Mouse (Mus musculus) heart, embryonic 11.5 days (tissue): Measurements from ENCODE around the gene Runx2. TPM values are rescaled to one million over a fixed set of nuclear protein-coding genes. Genes with fewer than 3 reads are reported as not detected.

Source experiments
- ATAC-seq: fragments of 200-750 bp; cut with Nextera tagmentation; replicated peaks from 2 replicates; pipeline ENCODE4 v1.8.0; 2017; ENCODE audit warnings: moderate library complexity; ENCODE audit not compliant: insufficient number of reproducible peaks, low FRiP score, low TSS enrichment
- H3K27ac ChIP-seq: fragments of 300-500 bp; sonication (generic); 2 replicates; pipeline ENCODE4 v1.5.1; 2014; ENCODE audit warnings: mild to moderate bottlenecking, low read depth, low read length
- H3K27me3 ChIP-seq: fragments of 300-500 bp; sonication (generic); 2 replicates; pipeline ENCODE4 v1.6.1; 2014; ENCODE audit warnings: mild to moderate bottlenecking, low read length, mixed read lengths; ENCODE audit not compliant: control insufficient read depth, insufficient read depth
- H3K36me3 ChIP-seq: fragments of 300-500 bp; sonication (generic); 2 replicates; pipeline ENCODE4 v1.6.1; 2014; ENCODE audit warnings: mild to moderate bottlenecking, low read length, moderate library complexity, mixed read lengths; ENCODE audit not compliant: control insufficient read depth, insufficient read depth
- H3K4me1 ChIP-seq: fragments of 300-500 bp; sonication (generic); 2 replicates; pipeline ENCODE4 v1.6.1; 2014; ENCODE audit warnings: low read length; ENCODE audit not compliant: control insufficient read depth, insufficient read depth
- H3K4me2 ChIP-seq: fragments of 300-500 bp; sonication (generic); 2 replicates; pipeline ENCODE4 v1.6.1; 2014; ENCODE audit warnings: mild to moderate bottlenecking, moderate library complexity
- H3K4me3 ChIP-seq: fragments of 300-500 bp; sonication (generic); 2 replicates; pipeline ENCODE4 v1.5.1; 2014; ENCODE audit warnings: low read depth, low read length
- H3K9ac ChIP-seq: fragments of 300-500 bp; sonication (generic); 2 replicates; pipeline ENCODE4 v1.6.1; 2014; ENCODE audit warnings: mild to moderate bottlenecking, low read depth, low read length, moderate library complexity
- H3K9me3 ChIP-seq: fragments of 300-500 bp; sonication (generic); replicated peaks from 2 replicates; pipeline ENCODE4 v1.6.1; 2016; ENCODE audit warnings: low read length; ENCODE audit not compliant: control insufficient read depth
- WGBS: fragments of 180-500 bp; shearing (Covaris S2); extraction: QIAGEN DNeasy Blood & Tissue Kit; methylation state at CpG from one replicate; pipeline ENCODE4 v1.1.7; 2014; ENCODE audit not compliant: insufficient replicate concordance; 5-methylcytosine and 5-hydroxymethylcytosine counted together
- polyA plus RNA-seq: library from polyadenylated mRNA; unstranded; fragments of >200 nt; fragmentation: Nextera tagmentation; extraction: Ambion mirVana; gene quantifications from 2 replicates; pipeline ENCODE4 v1.2.1, GENCODE M21; 2014

Runx2 gene
- polyA plus RNA-seq, 1 experiment from 2014 or later = 0.62 TPM

GRCm38 (mm10) chr17:44545141-44545813 lies 269.3 kb downstream of the Runx2 start:
- Histone ChIP-seq H3K4me3 (no peak overlapping the region), H3K4me2 (0 out of 2 replicates have a peak overlapping the region, but pooled peaks have one; percentile 12), H3K27ac (no peak overlapping the region), H3K36me3 (no peaks in the 10 kb centered on the region), H3K9ac (no peak overlapping the region), H3K27me3 (no peaks in the 10 kb centered on the region; the same call in 1 of the 2 replicates), H3K9me3 (no peaks in the 10 kb centered on the region), H3K4me1 (peaks cover 6% of the 10 kb centered on the region)
- no peak for ATAC-seq
- 44% methylated on average over 14 of the region's 14 CpGs for WGBS

- H3K36me3 ChIP-seq = no peaks in the 10 kb centered on the region
- no peak overlapping the region for H3K27ac ChIP-seq
- no peaks in the 10 kb centered on the region for H3K9me3 ChIP-seq
- no peaks in the 10 kb centered on the region; the same call in 1 of the 2 replicates for H3K27me3 ChIP-seq
- H3K4me1 ChIP-seq = peaks cover 6% of the 10 kb centered on the region
- H3K4me2 ChIP-seq = no peak overlapping the region
- 80% methylated on average over 3 of the region's 3 CpGs for WGBS
- H3K4me3 ChIP-seq = no peak overlapping the region
- ATAC-seq = no peak
- H3K9ac ChIP-seq = no peak overlapping the region
Observed at GRCm38 (mm10) chr17:44542706-44543105, 271.9 kb downstream of the Runx2 start.

- Histone ChIP-seq H3K9ac (no peak overlapping the region), H3K9me3 (no peaks in the 10 kb centered on the region), H3K4me3 (no peak overlapping the region), H3K4me1 (peaks cover 2% of the 10 kb centered on the region), H3K27ac (no peak overlapping the region), H3K4me2 (no peak overlapping the region), H3K36me3 (no peaks in the 10 kb centered on the region), H3K27me3 (no peaks in the 10 kb centered on the region)
- 20% methylated on average over 5 of the region's 5 CpGs for WGBS
- no peak for ATAC-seq
Observed at GRCm38 (mm10) chr17:44540699-44541098, 273.9 kb downstream of the Runx2 start.

GRCm38 (mm10) chr17:44538921-44539320 lies 275.7 kb downstream of the Runx2 start:
- WGBS = 64% methylated on average over 11 of the region's 11 CpGs
- Histone ChIP-seq H3K36me3 (no peaks in the 10 kb centered on the region), H3K4me3 (no peak overlapping the region), H3K27me3 (no peaks in the 10 kb centered on the region), H3K4me2 (no peak overlapping the region), H3K27ac (no peak overlapping the region), H3K9me3 (no peaks in the 10 kb centered on the region), H3K9ac (no peak overlapping the region), H3K4me1 (peaks cover 2% of the 10 kb centered on the region; the same call in 1 of the 2 replicates)
- no peak for ATAC-seq

- no peaks in the 10 kb centered on the region for H3K27me3 ChIP-seq
- H3K4me3 ChIP-seq = no peak overlapping the region
- ATAC-seq = no peak
- H3K9ac ChIP-seq = no peak overlapping the region
- no peaks in the 10 kb centered on the region for H3K9me3 ChIP-seq
- 70% methylated on average over 6 of the region's 6 CpGs for WGBS
- no peak overlapping the region for H3K4me2 ChIP-seq
- no peaks in the 10 kb centered on the region for H3K36me3 ChIP-seq
- H3K4me1 ChIP-seq = no peaks in the 10 kb centered on the region
- no peak overlapping the region for H3K27ac ChIP-seq
Observed at GRCm38 (mm10) chr17:44530000-44530399, 284.6 kb downstream of the Runx2 start.

- no peak for ATAC-seq
- WGBS = 42% methylated on average over 4 of the region's 4 CpGs
- Histone ChIP-seq H3K9ac (no peak overlapping the region), H3K27me3 (no peaks in the 10 kb centered on the region), H3K4me1 (no peaks in the 10 kb centered on the region), H3K27ac (no peak overlapping the region), H3K4me2 (no peak overlapping the region), H3K36me3 (no peaks in the 10 kb centered on the region), H3K4me3 (no peak overlapping the region), H3K9me3 (no peaks in the 10 kb centered on the region)
Observed at GRCm38 (mm10) chr17:44528617-44529016, 286.0 kb downstream of the Runx2 start.

GRCm38 (mm10) chr17:44524146-44524545 lies 290.5 kb downstream of the Runx2 start:
- Histone ChIP-seq H3K4me2 (no peak overlapping the region), H3K9ac (no peak overlapping the region), H3K9me3 (no peaks in the 10 kb centered on the region), H3K4me3 (no peak overlapping the region), H3K36me3 (no peaks in the 10 kb centered on the region), H3K27ac (no peak overlapping the region), H3K4me1 (no peaks in the 10 kb centered on the region), H3K27me3 (no peaks in the 10 kb centered on the region)
- ATAC-seq = no peak
- 57% methylated on average over 1 of the region's 1 CpGs for WGBS

- 68% methylated on average over 5 of the region's 5 CpGs for WGBS
- no peaks in the 10 kb centered on the region for H3K9me3 ChIP-seq
- H3K4me1 ChIP-seq = no peaks in the 10 kb centered on the region
- H3K36me3 ChIP-seq = no peaks in the 10 kb centered on the region
- no peak for ATAC-seq
- H3K9ac ChIP-seq = no peak overlapping the region
- H3K4me2 ChIP-seq = no peak overlapping the region
- H3K4me3 ChIP-seq = no peak overlapping the region
- no peak overlapping the region for H3K27ac ChIP-seq
- no peaks in the 10 kb centered on the region for H3K27me3 ChIP-seq
Observed at GRCm38 (mm10) chr17:44522906-44523305, 291.7 kb downstream of the Runx2 start.
